In the genomic region with DNA sequence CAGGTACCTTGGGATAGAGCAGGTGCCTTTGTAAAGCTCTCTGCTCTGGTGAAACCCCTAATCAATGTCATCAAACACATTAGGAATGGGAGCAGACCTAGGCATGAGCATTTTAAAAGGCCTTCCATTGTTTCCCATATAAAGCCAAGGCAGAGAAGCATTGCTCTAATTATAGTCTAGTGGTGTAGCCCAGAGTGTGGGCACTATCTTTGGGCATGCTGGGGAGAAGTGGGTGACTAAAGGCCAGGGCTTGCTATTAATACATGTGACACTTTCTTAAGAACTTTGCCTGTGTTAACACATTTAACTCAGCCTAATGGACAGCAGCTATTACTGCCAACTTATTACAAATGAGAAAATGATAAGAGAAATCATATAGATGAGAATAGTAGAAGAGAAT, we compare ENCODE assay signal across 30 mouse cellular contexts.
DNase-seq lines count a peak whose midpoint lies in the region; ATAC-seq and TF ChIP-seq lines count a peak whose summit lies in the region.
"Had no signal": no experiment of that assay in that cellular context is flagged by ENCODE, and none has a peak within 500 bp of the region (broad histone marks: within the 10 kb centered on the region; RNA-seq: fewer than 3 reads in every experiment).

No protein-coding gene starts in this region.

- H3K79me2 ChIP-seq in heart, adult 2 months (replicated peaks; ENCODE audit: control insufficient read depth, insufficient read depth, low read length): no peaks in the 10 kb centered on the region

- peaks cover 18% of the 10 kb centered on the region for H3K36me3 ChIP-seq in heart, adult 2 months (ENCODE audit: control insufficient read depth, insufficient read depth, low read length)
- no peaks in the 10 kb centered on the region for H3K36me3 ChIP-seq in heart, embryonic 13.5 days
- H3K36me3 ChIP-seq: hindbrain, embryonic 12.5 days; limb, embryonic 12.5 days; liver, embryonic 15.5 days; lung, embryonic 15.5 days; neural tube, embryonic 13.5 days had no signal

- H3K4me2 ChIP-seq in heart, embryonic 13.5 days: no peak overlapping the region
- H3K4me2 ChIP-seq: hindbrain, embryonic 12.5 days; limb, embryonic 12.5 days; liver, embryonic 15.5 days; lung, embryonic 15.5 days; midbrain, embryonic 11.5 days; neural tube, embryonic 13.5 days had no signal

- no peaks in the 10 kb centered on the region for H3K27me3 ChIP-seq in heart, adult 2 months (ENCODE audit: control insufficient read depth, insufficient read depth, low read length)
- no peaks in the 10 kb centered on the region for H3K27me3 ChIP-seq in heart, embryonic 13.5 days (replicated peaks)
- H3K27me3 ChIP-seq: hindbrain, embryonic 12.5 days; limb, embryonic 12.5 days; liver, embryonic 15.5 days; lung, embryonic 15.5 days; neural tube, embryonic 13.5 days had no signal

- H3K4me1 ChIP-seq in heart, adult 2 months (ENCODE audit: control insufficient read depth, insufficient read depth, low read length): peaks cover 8% of the 10 kb centered on the region
- H3K4me1 ChIP-seq in embryonic fibroblast, embryonic 13.5 days (ENCODE audit: control insufficient read depth, insufficient read depth, low read length): peaks cover 18% of the 10 kb centered on the region
- peaks cover 69% of the 10 kb centered on the region for H3K4me1 ChIP-seq in heart, embryonic 13.5 days
- H3K4me1 ChIP-seq: hindbrain, embryonic 12.5 days; neural tube, embryonic 13.5 days had no signal

- H3K9me3 ChIP-seq in heart, embryonic 13.5 days: no peaks in the 10 kb centered on the region
- H3K9me3 ChIP-seq: hindbrain, embryonic 12.5 days; limb, embryonic 12.5 days; liver, embryonic 15.5 days; lung, embryonic 15.5 days; neural tube, embryonic 13.5 days had no signal

- peak overlapping the region; percentile 87 for H3K27ac ChIP-seq in heart, adult 2 months
- peak overlapping the region; percentile 100 for H3K27ac ChIP-seq in embryonic fibroblast, embryonic 13.5 days (ENCODE audit: insufficient read depth, low read length)
- peak overlapping the region; percentile 96 for H3K27ac ChIP-seq in heart, embryonic 13.5 days (replicated peaks)
- H3K27ac ChIP-seq: hindbrain, embryonic 12.5 days; hindbrain, postnatal 0 days; kidney, postnatal 0 days; limb, embryonic 12.5 days; liver, embryonic 15.5 days; lung, embryonic 15.5 days; neural tube, embryonic 13.5 days had no signal

- peak; percentile 72 for ATAC-seq in heart, embryonic 13.5 days (ENCODE audit: extremely low read depth, insufficient number of reproducible peaks, low FRiP score, low TSS enrichment)
- no peak for ATAC-seq in monocyte, adult 5-6 weeks (replicated peaks; ENCODE audit: insufficient number of reproducible peaks, low FRiP score, low TSS enrichment, poor library complexity, severe bottlenecking)
- ATAC-seq: CD4-positive, CD25-positive, alpha-beta regulatory T cell, adult 4 months; forebrain, embryonic 14.5 days; hindbrain, postnatal 0 days; intestine, embryonic 16.5 days; midbrain, embryonic 16.5 days had no signal

- TF ChIP-seq POLR2A in heart, adult 2 months (IDR thresholded peaks at IDR 0.05; ENCODE audit: insufficient read depth, low read depth, low read length): 0 out of 2 replicates have a peak, but pooled peaks have one; percentile 12
- TF ChIP-seq POLR2A in embryonic fibroblast, embryonic 13.5 days (IDR thresholded peaks at IDR 0.05; ENCODE audit: low read depth, low read length): no peak

- peak; percentile 36; the same call in 1 of the 2 replicates for TF ChIP-seq EP300 in heart, adult 2 months (IDR thresholded peaks at IDR 0.05; ENCODE audit: insufficient read depth, low read depth, low read length)

- TF ChIP-seq CTCF in heart, adult 2 months (IDR thresholded peaks at IDR 0.05): no peak
- no peak for TF ChIP-seq CTCF in embryonic fibroblast, embryonic 13.5 days (IDR thresholded peaks at IDR 0.05; ENCODE audit: borderline replicate concordance, insufficient read depth, low read length)

- DNase-seq in heart, adult 2 months: peak in 1 of 2 experiments; percentile 49
- no peak for DNase-seq in heart, postnatal 14 days
- DNase-seq in heart, postnatal 4 days: peak; percentile 40
- DNase-seq in adrenal gland, postnatal 10 days: no peak
- DNase-seq: adrenal gland, postnatal 14 days; cerebellum, adult 11 months; cerebellum, adult 9-10 months; cerebellum, postnatal 36 days; gastrocnemius, postnatal 10 days; kidney, adult 8-10 months; layer of hippocampus, adult 9-11 months; lung, postnatal 36 days; right cerebral cortex, postnatal 4 days; thymus, adult 2 months; thymus, postnatal 36 days had no signal

- no peak overlapping the region for H3K9ac ChIP-seq in heart, adult 2 months (ENCODE audit: low read depth, low read length)
- H3K9ac ChIP-seq in heart, embryonic 13.5 days: peak overlapping the region; percentile 56; the same call in 1 of the 2 replicates
- H3K9ac ChIP-seq: hindbrain, embryonic 12.5 days; limb, embryonic 12.5 days; liver, embryonic 15.5 days; lung, embryonic 15.5 days; neural tube, embryonic 13.5 days had no signal

- H3K4me3 ChIP-seq in heart, adult 2 months: no peak overlapping the region
- no peak overlapping the region for H3K4me3 ChIP-seq in embryonic fibroblast, embryonic 13.5 days (ENCODE audit: insufficient read depth, low read length)
- no peak overlapping the region for H3K4me3 ChIP-seq in heart, embryonic 13.5 days
- H3K4me3 ChIP-seq: hindbrain, embryonic 12.5 days; limb, embryonic 12.5 days; liver, embryonic 15.5 days; lung, embryonic 15.5 days; neural tube, embryonic 13.5 days had no signal

- intact Hi-C loops in heart, adult 2 months (cut with DNase I): loop anchor here (5.0 kb wide), 1 partner anchor 67 kb away; no protein-coding TSS in a partner anchor
- intact Hi-C loops in heart, postnatal 14 days (cut with DNase I): loop anchor here (5.0 kb wide), 1 partner anchor 57 kb away; no protein-coding TSS in a partner anchor
